Mouse (Mus musculus) E14TG2a.4 (cell line): ENCODE measurements around the gene Naip6.
"Not testable (repeated sequence)": the region's sequence is repeated elsewhere in the genome, so short reads cannot be mapped to it uniquely, and the experiment has no call there.

Experiments used
- CTCF ChIP-seq: conservative IDR thresholded peaks from 2 replicates; pipeline ENCODE4 v1.5.1; 2014; ENCODE audit warnings: low read length
- NANOG ChIP-seq: IDR thresholded peaks from 2 replicates; pipeline ENCODE4 v1.6.1; 2014; ENCODE audit warnings: borderline replicate concordance, low read length, mixed read lengths

DNA sequence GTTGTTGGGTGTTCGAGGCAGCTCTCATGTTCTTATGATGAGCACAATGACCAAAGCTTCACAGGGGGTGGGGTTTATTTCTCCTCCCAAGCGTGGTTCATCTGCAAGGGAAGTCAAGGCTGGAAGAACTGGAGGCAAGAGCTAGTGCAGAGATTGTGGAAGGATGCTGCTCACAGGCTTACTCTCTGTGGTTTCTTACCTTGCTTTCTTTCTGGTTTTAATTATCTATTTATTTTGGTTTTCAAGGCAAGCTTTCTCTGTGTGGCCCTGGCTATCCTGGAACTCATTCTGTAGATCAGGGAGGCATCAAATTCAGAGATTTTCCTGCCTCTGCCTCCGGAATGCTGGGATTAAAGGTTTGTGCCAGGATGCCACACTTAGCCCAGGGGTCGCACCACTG, 71.3 kb downstream of the Naip6 start, which contains the start of gene Naip5:
- not testable (repeated sequence) for TF ChIP-seq CTCF, NANOG
